Mouse (Mus musculus): ENCODE measurements around the gene Ccdc149. TPM values are rescaled to one million over a fixed set of nuclear protein-coding genes. Genes with fewer than 3 reads are reported as not detected.

Gene Ccdc149
- polyA plus RNA-seq, 1 experiment from 2014 or later, result 2.5 TPM

GRCm38 (mm10) chr5:52408668-52409315 is 62.5 kb downstream of the Ccdc149 start:
- 59% methylated on average over 7 of the region's 7 CpGs for WGBS
- 0 out of 2 replicates have a peak, but pooled peaks have one; percentile 8 for ATAC-seq (replicated peaks; ENCODE audit: insufficient number of reproducible peaks, insufficient read depth, low FRiP score, low read depth)
- H3K27me3 ChIP-seq, result no peaks in the 10 kb centered on the region

GRCm38 (mm10) chr5:52404373-52404772 is 66.9 kb downstream of the Ccdc149 start:
- Histone ChIP-seq H3K4me3 (no peak overlapping the region), H3K4me2 (no peak overlapping the region), H3K27ac (no peak overlapping the region), H3K4me1 (replicated peaks) (no peaks in the 10 kb centered on the region), H3K27me3 (no peaks in the 10 kb centered on the region), H3K36me3 (no peaks in the 10 kb centered on the region), H3K9me3 (replicated peaks) (no peaks in the 10 kb centered on the region), H3K9ac (no peak overlapping the region)
- ATAC-seq (replicated peaks; ENCODE audit: insufficient number of reproducible peaks, insufficient read depth, low FRiP score, low read depth), result no peak
- 81% methylated on average over 8 of the region's 8 CpGs for WGBS

More at GRCm38 (mm10) chr5:52408668-52409315, 62.5 kb downstream of the Ccdc149 start:
- H3K36me3 ChIP-seq, result no peaks in the 10 kb centered on the region
- no peak overlapping the region for H3K4me2 ChIP-seq
- no peaks in the 10 kb centered on the region for H3K4me1 ChIP-seq (replicated peaks)
- no peak overlapping the region for H3K4me3 ChIP-seq
- no peak overlapping the region for H3K9ac ChIP-seq
- no peak overlapping the region for H3K27ac ChIP-seq
- no peaks in the 10 kb centered on the region for H3K9me3 ChIP-seq (replicated peaks)

DNA sequence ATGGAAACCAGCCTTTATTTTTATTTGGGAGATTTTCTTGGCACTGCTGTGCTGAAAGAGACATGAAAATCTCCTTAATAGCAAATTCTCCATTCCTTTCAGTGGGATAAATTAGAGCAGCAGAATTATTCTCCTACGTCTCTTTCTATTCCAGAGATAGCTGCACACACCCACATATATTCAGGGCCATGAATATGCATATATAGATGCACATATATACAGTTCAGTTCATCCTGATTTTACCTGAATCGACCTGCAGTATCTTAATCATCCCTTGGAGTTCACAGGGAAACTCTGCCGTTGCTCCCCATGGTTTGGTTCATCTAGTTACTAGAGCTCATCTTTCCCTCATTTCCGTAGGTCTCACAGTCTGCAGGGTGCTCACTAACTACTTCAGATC is 77.6 kb downstream of the Ccdc149 start:
- peaks cover 7% of the 10 kb centered on the region; the same call in 1 of the 2 replicates for H3K36me3 ChIP-seq
- no peak overlapping the region for H3K27ac ChIP-seq
- no peak overlapping the region for H3K9ac ChIP-seq
- 80% methylated on average over 4 of the region's 4 CpGs for WGBS
- no peak overlapping the region for H3K4me3 ChIP-seq
- H3K4me2 ChIP-seq, result no peak overlapping the region
- H3K9me3 ChIP-seq (replicated peaks), result no peaks in the 10 kb centered on the region
- no peaks in the 10 kb centered on the region for H3K4me1 ChIP-seq (replicated peaks)
- H3K27me3 ChIP-seq, result no peaks in the 10 kb centered on the region
- ATAC-seq (replicated peaks; ENCODE audit: insufficient number of reproducible peaks, insufficient read depth, low FRiP score, low read depth), result no peak

- Histone ChIP-seq H3K27me3 (no peaks in the 10 kb centered on the region), H3K27ac (no peak overlapping the region), H3K4me3 (no peak overlapping the region), H3K9ac (no peak overlapping the region), H3K4me2 (no peak overlapping the region), H3K9me3 (replicated peaks) (no peaks in the 10 kb centered on the region), H3K4me1 (replicated peaks) (no peaks in the 10 kb centered on the region), H3K36me3 (peaks cover 7% of the 10 kb centered on the region; the same call in 1 of the 2 replicates)
- ATAC-seq (replicated peaks; ENCODE audit: insufficient number of reproducible peaks, insufficient read depth, low FRiP score, low read depth), result no peak
- 74% methylated on average over 16 of the region's 16 CpGs for WGBS
Observed at GRCm38 (mm10) chr5:52391471-52391870, 79.8 kb downstream of the Ccdc149 start.

GRCm38 (mm10) chr5:52390381-52390780 is 80.9 kb downstream of the Ccdc149 start:
- Histone ChIP-seq H3K9ac (no peak overlapping the region), H3K4me1 (replicated peaks) (no peaks in the 10 kb centered on the region), H3K9me3 (replicated peaks) (no peaks in the 10 kb centered on the region), H3K4me3 (no peak overlapping the region), H3K27me3 (no peaks in the 10 kb centered on the region), H3K4me2 (no peak overlapping the region), H3K36me3 (peaks cover 7% of the 10 kb centered on the region; the same call in 1 of the 2 replicates), H3K27ac (no peak overlapping the region)
- ATAC-seq (replicated peaks; ENCODE audit: insufficient number of reproducible peaks, insufficient read depth, low FRiP score, low read depth), result no peak
- 88% methylated on average over 6 of the region's 6 CpGs for WGBS

DNA sequence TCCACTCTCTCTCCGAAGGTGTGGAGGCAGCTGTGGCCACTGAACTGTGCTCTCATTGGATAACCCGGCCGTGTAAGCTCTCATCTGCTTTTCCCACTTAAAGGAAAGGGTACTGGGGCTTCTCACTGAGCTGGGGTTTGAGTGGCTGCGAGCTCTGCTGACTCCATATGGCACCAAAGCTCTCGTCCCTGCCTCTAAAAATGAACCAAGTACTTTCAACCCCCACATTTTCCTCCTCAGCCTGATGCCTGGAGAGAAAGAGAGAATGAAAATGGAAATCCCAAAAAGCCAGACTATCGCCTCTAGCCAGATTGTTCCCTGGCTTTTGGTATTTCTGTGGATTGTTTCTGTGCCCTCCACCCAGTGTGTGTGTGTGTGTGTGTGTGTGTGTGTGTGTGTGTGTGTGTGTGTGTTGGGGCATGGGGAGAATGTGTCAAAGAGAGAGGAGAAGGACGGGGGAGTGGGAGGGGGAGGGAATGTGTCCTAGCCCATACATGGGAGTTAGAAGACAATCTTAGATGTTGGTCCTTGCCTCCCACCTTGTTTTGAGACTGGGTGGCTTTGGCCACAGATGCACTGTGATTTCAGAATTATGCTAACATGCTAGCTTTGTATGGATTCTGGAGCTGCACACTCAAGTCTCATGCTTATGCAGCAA is 83.1 kb downstream of the Ccdc149 start:
- ATAC-seq (replicated peaks; ENCODE audit: insufficient number of reproducible peaks, insufficient read depth, low FRiP score, low read depth), result no peak
- Histone ChIP-seq H3K9ac (no peak overlapping the region), H3K27ac (no peak overlapping the region), H3K36me3 (peaks cover 7% of the 10 kb centered on the region; the same call in 1 of the 2 replicates), H3K4me2 (no peak overlapping the region), H3K27me3 (no peaks in the 10 kb centered on the region), H3K9me3 (replicated peaks) (no peaks in the 10 kb centered on the region), H3K4me1 (replicated peaks) (no peaks in the 10 kb centered on the region), H3K4me3 (no peak overlapping the region)
- 72% methylated on average over 7 of the region's 7 CpGs for WGBS

DNA sequence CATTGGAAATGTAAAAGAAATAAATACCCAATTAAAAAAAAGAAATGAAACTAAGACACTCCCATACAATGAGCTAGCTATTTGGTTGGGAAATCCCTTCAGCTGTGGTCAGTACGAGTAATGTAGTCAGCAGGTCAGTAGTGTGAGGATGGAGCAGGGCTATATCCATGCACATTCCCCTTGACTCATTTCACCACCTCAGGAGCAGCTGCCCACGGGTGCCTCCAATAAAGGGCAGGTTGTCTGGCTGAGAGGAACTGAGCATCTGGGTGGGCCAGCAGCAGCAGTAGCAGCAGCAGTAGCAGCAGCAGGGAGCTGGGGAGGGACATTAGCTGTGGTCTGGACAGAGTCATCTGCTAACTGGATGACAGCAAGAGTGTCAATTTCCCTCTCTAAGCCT is 85.3 kb downstream of the Ccdc149 start:
- peaks cover 7% of the 10 kb centered on the region; the same call in 1 of the 2 replicates for H3K36me3 ChIP-seq
- H3K4me1 ChIP-seq (replicated peaks), result no peaks in the 10 kb centered on the region
- H3K27me3 ChIP-seq, result no peaks in the 10 kb centered on the region
- WGBS, result 51% methylated on average over 2 of the region's 2 CpGs
- H3K9ac ChIP-seq, result no peak overlapping the region
- no peak for ATAC-seq (replicated peaks; ENCODE audit: insufficient number of reproducible peaks, insufficient read depth, low FRiP score, low read depth)
- no peak overlapping the region for H3K4me3 ChIP-seq
- H3K4me2 ChIP-seq, result no peak overlapping the region
- no peaks in the 10 kb centered on the region for H3K9me3 ChIP-seq (replicated peaks)
- H3K27ac ChIP-seq, result no peak overlapping the region

- Histone ChIP-seq H3K27me3 (no peaks in the 10 kb centered on the region), H3K9ac (no peak overlapping the region), H3K36me3 (no peaks in the 10 kb centered on the region), H3K4me1 (replicated peaks) (no peaks in the 10 kb centered on the region), H3K4me3 (no peak overlapping the region), H3K27ac (no peak overlapping the region), H3K4me2 (no peak overlapping the region), H3K9me3 (replicated peaks) (no peaks in the 10 kb centered on the region)
- no peak for ATAC-seq (replicated peaks; ENCODE audit: insufficient number of reproducible peaks, insufficient read depth, low FRiP score, low read depth)
- WGBS, result 74% methylated on average over 5 of the region's 5 CpGs
Observed at GRCm38 (mm10) chr5:52383748-52384147, 87.6 kb downstream of the Ccdc149 start.

DNA sequence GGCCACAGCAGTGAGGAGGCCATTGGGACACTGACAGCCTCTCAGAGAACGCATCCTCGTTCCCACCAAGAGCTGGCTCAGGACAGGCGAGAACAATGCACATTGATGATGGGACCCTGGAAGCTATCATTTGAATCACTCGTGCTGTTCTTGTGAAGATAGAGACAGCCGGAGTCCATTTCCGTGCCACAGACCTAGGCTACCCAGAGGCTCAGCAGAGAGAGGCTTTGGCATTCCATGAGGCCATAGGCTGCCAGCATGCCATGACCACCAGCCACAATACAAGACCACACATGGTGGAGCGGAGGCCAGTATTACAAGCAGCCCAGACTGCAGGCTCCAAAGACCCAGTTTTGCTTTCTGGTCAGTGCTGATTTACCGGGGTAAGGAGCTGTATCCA is 88.5 kb downstream of the Ccdc149 start:
- no peak for ATAC-seq (replicated peaks; ENCODE audit: insufficient number of reproducible peaks, insufficient read depth, low FRiP score, low read depth)
- H3K4me2 ChIP-seq, result no peak overlapping the region
- no peak overlapping the region for H3K9ac ChIP-seq
- no peak overlapping the region for H3K4me3 ChIP-seq
- no peaks in the 10 kb centered on the region for H3K4me1 ChIP-seq (replicated peaks)
- no peaks in the 10 kb centered on the region for H3K36me3 ChIP-seq
- no peak overlapping the region for H3K27ac ChIP-seq
- H3K9me3 ChIP-seq (replicated peaks), result no peaks in the 10 kb centered on the region
- H3K27me3 ChIP-seq, result no peaks in the 10 kb centered on the region
- 75% methylated on average over 8 of the region's 8 CpGs for WGBS

GRCm38 (mm10) chr5:52375847-52376246 is 95.5 kb downstream of the Ccdc149 start:
- Histone ChIP-seq H3K9me3 (replicated peaks) (no peaks in the 10 kb centered on the region), H3K4me1 (replicated peaks) (no peaks in the 10 kb centered on the region), H3K4me3 (no peak overlapping the region), H3K4me2 (no peak overlapping the region), H3K9ac (no peak overlapping the region), H3K27ac (no peak overlapping the region), H3K27me3 (no peaks in the 10 kb centered on the region), H3K36me3 (no peaks in the 10 kb centered on the region)
- 76% methylated on average over 9 of the region's 9 CpGs for WGBS
- ATAC-seq (replicated peaks; ENCODE audit: insufficient number of reproducible peaks, insufficient read depth, low FRiP score, low read depth), result no peak

DNA sequence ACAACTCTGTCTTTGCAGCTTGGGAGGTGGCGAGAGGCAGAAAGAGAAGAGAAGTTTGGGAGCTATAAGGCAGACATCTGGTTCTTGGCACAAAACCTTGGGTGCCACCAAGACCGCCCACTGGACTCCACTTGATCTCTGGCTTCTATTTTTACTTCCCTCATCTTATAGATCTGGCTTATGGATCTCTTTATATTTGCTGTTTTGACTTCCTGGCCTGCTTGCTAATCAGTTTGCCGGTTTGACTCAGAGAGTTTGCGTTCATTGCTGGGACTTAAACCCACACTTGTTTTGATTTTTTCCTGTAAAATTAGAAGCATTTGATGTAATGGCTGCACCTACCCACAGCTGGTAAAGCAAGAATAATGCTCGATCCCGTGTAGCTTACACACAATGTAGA is 100.4 kb downstream of the Ccdc149 start:
- WGBS, result 87% methylated on average over 6 of the region's 6 CpGs
- H3K9ac ChIP-seq, result no peak overlapping the region

More for the DNA sequence above, 100.4 kb downstream of the Ccdc149 start:
- H3K4me1 ChIP-seq (replicated peaks), result no peaks in the 10 kb centered on the region; the same call in 1 of the 2 replicates
- no peak for ATAC-seq (replicated peaks; ENCODE audit: insufficient number of reproducible peaks, insufficient read depth, low FRiP score, low read depth)
- H3K4me2 ChIP-seq, result no peak overlapping the region
- peaks cover 21% of the 10 kb centered on the region for H3K27me3 ChIP-seq
- no peak overlapping the region for H3K27ac ChIP-seq
- no peak overlapping the region for H3K4me3 ChIP-seq
- no peaks in the 10 kb centered on the region for H3K9me3 ChIP-seq (replicated peaks)
- H3K36me3 ChIP-seq, result no peaks in the 10 kb centered on the region
